Mouse (Mus musculus): ENCODE data around the gene Nr3c2. TPM values are rescaled to one million over a fixed set of nuclear protein-coding genes. Genes with fewer than 3 reads are reported as not detected.
A peak's percentile ranks its signal among the peaks of the same experiment; 100 is the strongest.

Nr3c2 gene
- polyA plus RNA-seq, 1 experiment from 2014 or later = 1.2 TPM

- H3K27ac ChIP-seq = no peak overlapping the region
- H3K4me2 ChIP-seq (replicated peaks) = no peak overlapping the region
- H3K36me3 ChIP-seq = no peaks in the 10 kb centered on the region
- ATAC-seq (ENCODE audit: insufficient number of reproducible peaks, insufficient read depth, low FRiP score, low TSS enrichment) = no peak
- no peaks in the 10 kb centered on the region for H3K27me3 ChIP-seq
- no peak overlapping the region for H3K9ac ChIP-seq
- no peaks in the 10 kb centered on the region for H3K4me1 ChIP-seq
- 81% methylated on average over 4 of the region's 4 CpGs for WGBS
- no peaks in the 10 kb centered on the region for H3K9me3 ChIP-seq
- no peak overlapping the region for H3K4me3 ChIP-seq
Measured at GRCm38 (mm10) chr8:76977907-76978306, 78.7 kb downstream of the Nr3c2 start.

DNA sequence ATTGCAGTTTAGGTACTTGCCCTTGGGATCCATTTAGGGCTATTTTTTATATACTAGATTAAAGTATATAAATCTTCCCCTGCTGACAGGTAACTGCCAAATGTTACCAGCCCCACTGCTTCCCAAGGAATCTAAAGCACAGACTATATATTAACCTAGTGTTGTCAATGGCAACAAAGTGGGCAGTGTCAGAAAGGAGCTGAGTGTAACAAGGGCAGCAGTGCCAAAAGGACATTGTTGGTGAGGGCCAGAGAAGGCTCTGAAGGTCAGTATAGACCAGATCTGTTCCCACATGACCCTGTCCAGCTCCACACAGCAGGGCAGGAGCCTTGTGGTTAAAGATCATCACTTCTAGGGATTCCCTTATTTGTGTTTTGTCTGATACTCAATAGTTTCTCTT is 84.8 kb downstream of the Nr3c2 start:
- no peak overlapping the region for H3K4me3 ChIP-seq
- no peaks in the 10 kb centered on the region for H3K36me3 ChIP-seq
- H3K9ac ChIP-seq = no peak overlapping the region
- H3K4me1 ChIP-seq = no peaks in the 10 kb centered on the region
- no peak for ATAC-seq (ENCODE audit: insufficient number of reproducible peaks, insufficient read depth, low FRiP score, low TSS enrichment)
- no peaks in the 10 kb centered on the region for H3K9me3 ChIP-seq
- no peak overlapping the region for H3K27ac ChIP-seq
- no peaks in the 10 kb centered on the region for H3K27me3 ChIP-seq
- H3K4me2 ChIP-seq (replicated peaks) = no peak overlapping the region

DNA sequence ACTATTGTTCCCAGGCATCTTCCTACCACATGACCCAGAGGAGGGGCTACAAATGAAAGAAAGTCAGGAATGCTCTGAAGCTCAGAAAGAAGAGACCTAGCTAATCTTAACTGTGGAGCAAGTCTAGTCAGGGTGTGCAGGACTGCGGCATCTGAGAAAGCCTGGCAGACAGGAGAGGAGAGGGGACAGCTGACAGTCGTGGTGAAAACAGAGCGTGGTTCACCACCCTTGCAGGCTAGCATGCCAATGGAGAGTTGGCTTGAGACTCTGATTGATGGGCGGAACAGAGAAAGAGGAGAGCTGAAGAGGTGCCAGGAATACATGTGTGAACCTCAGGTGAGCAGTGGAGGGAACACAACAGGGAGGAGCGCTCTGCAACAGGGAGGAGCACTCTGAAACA is 85.6 kb downstream of the Nr3c2 start:
- WGBS = 90% methylated on average over 5 of the region's 5 CpGs
- no peak for ATAC-seq (ENCODE audit: insufficient number of reproducible peaks, insufficient read depth, low FRiP score, low TSS enrichment)
- Histone ChIP-seq H3K4me2 (replicated peaks) (no peak overlapping the region), H3K36me3 (no peaks in the 10 kb centered on the region), H3K4me3 (no peak overlapping the region), H3K4me1 (no peaks in the 10 kb centered on the region), H3K27me3 (no peaks in the 10 kb centered on the region), H3K9me3 (no peaks in the 10 kb centered on the region), H3K27ac (no peak overlapping the region), H3K9ac (no peak overlapping the region)

GRCm38 (mm10) chr8:76987876-76988275 is 88.6 kb downstream of the Nr3c2 start:
- no peak overlapping the region for H3K4me3 ChIP-seq
- H3K9me3 ChIP-seq = no peaks in the 10 kb centered on the region
- no peak for ATAC-seq (ENCODE audit: insufficient number of reproducible peaks, insufficient read depth, low FRiP score, low TSS enrichment)

DNA sequence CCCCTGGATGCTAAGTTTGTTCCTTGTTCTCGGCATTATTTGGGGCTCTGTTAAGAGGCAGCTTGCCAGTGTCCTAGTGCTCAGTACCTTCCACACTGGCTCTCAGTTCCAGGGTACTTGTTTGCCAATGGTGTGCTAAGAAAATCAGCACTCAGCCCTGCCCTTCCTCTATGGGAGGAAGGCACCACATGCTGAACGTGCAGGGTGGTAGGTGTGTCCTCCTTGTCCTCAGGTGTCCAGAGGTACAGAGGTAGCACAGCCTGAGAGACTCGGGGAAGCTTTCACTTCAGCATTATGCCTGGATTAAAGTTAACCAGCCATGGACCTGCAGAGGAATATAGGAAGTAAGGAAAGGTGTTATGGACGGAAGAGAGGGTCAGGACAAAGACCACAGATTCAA is 99.0 kb downstream of the Nr3c2 start:
- H3K36me3 ChIP-seq = no peaks in the 10 kb centered on the region
- no peaks in the 10 kb centered on the region for H3K4me1 ChIP-seq
- no peaks in the 10 kb centered on the region for H3K9me3 ChIP-seq
- no peak overlapping the region for H3K9ac ChIP-seq
- 79% methylated on average over 4 of the region's 4 CpGs for WGBS
- no peak overlapping the region for H3K27ac ChIP-seq
- H3K27me3 ChIP-seq = no peaks in the 10 kb centered on the region
- no peak for ATAC-seq (ENCODE audit: insufficient number of reproducible peaks, insufficient read depth, low FRiP score, low TSS enrichment)
- no peak overlapping the region for H3K4me3 ChIP-seq
- no peak overlapping the region for H3K4me2 ChIP-seq (replicated peaks)

More at GRCm38 (mm10) chr8:76987876-76988275, 88.6 kb downstream of the Nr3c2 start:
- Histone ChIP-seq H3K27ac (no peak overlapping the region), H3K4me2 (replicated peaks) (no peak overlapping the region), H3K9ac (no peak overlapping the region), H3K36me3 (no peaks in the 10 kb centered on the region), H3K27me3 (no peaks in the 10 kb centered on the region), H3K4me1 (no peaks in the 10 kb centered on the region)
- 78% methylated on average over 3 of the region's 3 CpGs for WGBS

- ATAC-seq (ENCODE audit: insufficient number of reproducible peaks, insufficient read depth, low FRiP score, low TSS enrichment) = peak; percentile 35; the same call in 1 of the 2 replicates
- 50% methylated on average over 10 of the region's 10 CpGs for WGBS
- Histone ChIP-seq H3K36me3 (no peaks in the 10 kb centered on the region), H3K4me2 (replicated peaks) (no peak overlapping the region), H3K9me3 (no peaks in the 10 kb centered on the region), H3K4me3 (no peak overlapping the region), H3K27me3 (no peaks in the 10 kb centered on the region), H3K9ac (no peak overlapping the region), H3K27ac (no peak overlapping the region), H3K4me1 (0 out of 2 replicates have a peak, but pooled peaks cover 4% of the 10 kb centered on the region)
Measured at GRCm38 (mm10) chr8:77009425-77009824, 110.2 kb downstream of the Nr3c2 start.

DNA sequence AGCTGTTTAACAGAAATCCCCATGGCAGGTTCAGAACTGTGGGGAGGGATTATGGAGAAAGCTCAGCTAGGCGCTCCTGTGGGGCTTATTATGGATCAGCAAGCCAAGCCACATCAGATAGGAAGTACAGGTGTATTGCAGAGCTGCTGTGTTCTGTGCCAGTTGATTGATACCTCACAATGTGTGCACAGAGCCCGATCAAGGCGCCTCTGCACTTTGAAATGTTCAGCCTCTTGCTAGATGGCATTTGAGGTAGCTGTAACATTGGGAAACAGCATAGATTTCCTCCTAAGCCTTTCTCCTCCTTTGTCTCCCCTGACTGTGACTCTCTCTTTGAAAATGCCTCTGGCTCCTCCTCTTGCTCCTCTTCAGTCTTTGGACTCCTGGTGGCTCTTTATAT is 112.7 kb downstream of the Nr3c2 start:
- H3K4me2 ChIP-seq (replicated peaks) = no peak overlapping the region
- no peak overlapping the region for H3K27ac ChIP-seq
- H3K36me3 ChIP-seq = no peaks in the 10 kb centered on the region
- no peaks in the 10 kb centered on the region for H3K27me3 ChIP-seq
- WGBS = 76% methylated on average over 3 of the region's 3 CpGs
- no peaks in the 10 kb centered on the region for H3K9me3 ChIP-seq
- 0 out of 2 replicates have a peak, but pooled peaks cover 4% of the 10 kb centered on the region for H3K4me1 ChIP-seq
- H3K9ac ChIP-seq = no peak overlapping the region
- H3K4me3 ChIP-seq = no peak overlapping the region
- no peak for ATAC-seq (ENCODE audit: insufficient number of reproducible peaks, insufficient read depth, low FRiP score, low TSS enrichment)

DNA sequence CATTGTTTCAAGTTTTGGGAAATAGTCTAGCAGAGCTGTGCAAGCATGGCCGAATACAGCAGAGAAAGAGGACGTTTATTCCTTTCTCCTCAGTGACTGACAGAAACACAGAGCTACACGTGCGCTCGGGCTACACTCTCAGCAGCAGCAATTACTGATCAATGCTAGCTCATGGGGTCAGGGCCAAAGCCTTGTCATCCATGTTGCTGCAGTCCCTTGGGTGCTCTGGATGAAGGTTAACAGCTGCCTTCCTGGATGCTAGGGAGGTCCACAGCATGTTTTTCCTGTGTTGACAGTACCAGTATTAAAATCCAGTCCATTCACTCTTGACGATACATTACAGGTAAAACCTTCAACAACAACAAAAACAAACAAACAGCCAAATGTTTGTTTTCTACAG is 113.4 kb downstream of the Nr3c2 start:
- ATAC-seq (ENCODE audit: insufficient number of reproducible peaks, insufficient read depth, low FRiP score, low TSS enrichment) = no peak
- Histone ChIP-seq H3K4me1 (0 out of 2 replicates have a peak, but pooled peaks cover 4% of the 10 kb centered on the region), H3K9me3 (no peaks in the 10 kb centered on the region), H3K4me2 (replicated peaks) (no peak overlapping the region), H3K4me3 (no peak overlapping the region), H3K36me3 (no peaks in the 10 kb centered on the region), H3K27me3 (no peaks in the 10 kb centered on the region), H3K27ac (no peak overlapping the region), H3K9ac (no peak overlapping the region)
- 73% methylated on average over 6 of the region's 6 CpGs for WGBS

DNA sequence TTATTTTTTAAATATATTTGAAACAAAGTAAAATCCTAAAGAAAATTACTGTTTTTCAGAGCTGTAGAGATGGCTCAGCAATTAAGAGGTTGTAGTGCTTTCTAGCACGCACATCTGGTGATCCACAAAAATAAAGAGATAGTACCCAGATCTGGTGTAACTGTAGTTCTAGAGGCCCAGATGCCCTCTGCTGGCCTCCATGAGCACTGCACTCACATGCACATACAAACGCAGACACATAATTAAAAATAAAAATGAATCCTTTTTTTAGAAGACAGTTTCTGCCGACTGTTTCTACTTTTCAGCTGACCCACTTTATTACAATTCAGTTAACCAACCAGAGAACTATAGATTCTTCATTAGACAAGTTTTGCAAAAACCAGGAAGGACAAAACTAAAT is 117.5 kb downstream of the Nr3c2 start:
- Histone ChIP-seq H3K27ac (no peak overlapping the region), H3K4me1 (no peaks in the 10 kb centered on the region), H3K9ac (no peak overlapping the region), H3K27me3 (no peaks in the 10 kb centered on the region), H3K36me3 (no peaks in the 10 kb centered on the region), H3K9me3 (no peaks in the 10 kb centered on the region), H3K4me2 (replicated peaks) (no peak overlapping the region), H3K4me3 (no peak overlapping the region)
- WGBS = 92% methylated on average over 3 of the region's 3 CpGs
- no peak for ATAC-seq (ENCODE audit: insufficient number of reproducible peaks, insufficient read depth, low FRiP score, low TSS enrichment)

- Histone ChIP-seq H3K4me3 (no peak overlapping the region), H3K36me3 (no peaks in the 10 kb centered on the region), H3K4me1 (peaks cover 5% of the 10 kb centered on the region; the same call in 1 of the 2 replicates), H3K27me3 (no peaks in the 10 kb centered on the region), H3K27ac (0 out of 2 replicates have a peak overlapping the region, but pooled peaks have one; percentile 6), H3K4me2 (replicated peaks) (no peak overlapping the region), H3K9ac (no peak overlapping the region), H3K9me3 (0 out of 2 replicates have a peak, but pooled peaks cover 2% of the 10 kb centered on the region)
- WGBS = 67% methylated on average over 13 of the region's 13 CpGs
- ATAC-seq (ENCODE audit: insufficient number of reproducible peaks, insufficient read depth, low FRiP score, low TSS enrichment) = peak; percentile 60; the same call in 1 of the 2 replicates
Measured at GRCm38 (mm10) chr8:77023837-77024710, 124.8 kb downstream of the Nr3c2 start.

DNA sequence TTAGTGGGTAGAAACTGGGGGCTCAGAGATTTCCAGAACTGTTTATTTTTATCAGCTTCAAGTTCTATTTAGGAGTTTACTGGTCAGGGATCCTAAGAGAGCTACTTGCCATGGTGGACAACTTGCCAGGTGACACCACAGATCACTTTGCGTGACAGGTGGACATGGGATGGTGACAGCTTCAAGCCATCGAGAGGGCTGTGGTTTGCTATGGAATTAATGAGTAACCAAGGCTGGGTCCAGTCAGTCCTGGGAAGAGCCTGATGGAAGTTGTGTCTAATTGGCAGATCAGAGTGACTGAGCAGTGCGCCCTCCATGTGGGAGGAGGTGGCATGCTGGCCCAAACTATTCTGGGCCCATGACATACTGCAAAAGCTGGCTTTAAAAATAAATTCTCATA is 132.0 kb downstream of the Nr3c2 start:
- Histone ChIP-seq H3K27ac (no peak overlapping the region), H3K27me3 (no peaks in the 10 kb centered on the region), H3K36me3 (no peaks in the 10 kb centered on the region), H3K4me1 (no peaks in the 10 kb centered on the region), H3K4me3 (no peak overlapping the region), H3K4me2 (replicated peaks) (no peak overlapping the region), H3K9me3 (0 out of 2 replicates have a peak, but pooled peaks cover 2% of the 10 kb centered on the region), H3K9ac (no peak overlapping the region)
- no peak for ATAC-seq (ENCODE audit: insufficient number of reproducible peaks, insufficient read depth, low FRiP score, low TSS enrichment)
- WGBS = 94% methylated on average over 3 of the region's 3 CpGs

GRCm38 (mm10) chr8:77033706-77034464 is 134.6 kb downstream of the Nr3c2 start:
- Histone ChIP-seq H3K9ac (no peak overlapping the region), H3K27ac (no peak overlapping the region), H3K27me3 (no peaks in the 10 kb centered on the region), H3K4me3 (no peak overlapping the region), H3K9me3 (no peaks in the 10 kb centered on the region), H3K4me1 (no peaks in the 10 kb centered on the region), H3K36me3 (no peaks in the 10 kb centered on the region), H3K4me2 (replicated peaks) (no peak overlapping the region)
- WGBS = 80% methylated on average over 3 of the region's 3 CpGs
- ATAC-seq (ENCODE audit: insufficient number of reproducible peaks, insufficient read depth, low FRiP score, low TSS enrichment) = no peak
